Mouse (Mus musculus) urinary bladder, postnatal 36 days (tissue): ENCODE measurements around the gene Glmp.
"Not testable (repeated sequence)": the region's sequence is repeated elsewhere in the genome, so short reads cannot be mapped to it uniquely, and the experiment has no call there.

ENCODE experiments used
- DNase-seq, 2 experiments: peaks; one replicate each; pipeline ENCODE4 v3.0.0; 2022; ENCODE audit warnings: low spot score in 2 of 2, mixed read lengths in 1 of 2

The Glmp gene

GRCm38 (mm10) chr3:88336058-88337013, 11.5 kb downstream of the Glmp start, which contains the start of the genes Tmem79 and Smg5:
Gene Tmem79 (minus strand): TSS chr3:88336148.
Gene Smg5 (plus strand): TSS chr3:88336260.
- DNase-seq, result peak; percentile 95 to 96

DNA sequence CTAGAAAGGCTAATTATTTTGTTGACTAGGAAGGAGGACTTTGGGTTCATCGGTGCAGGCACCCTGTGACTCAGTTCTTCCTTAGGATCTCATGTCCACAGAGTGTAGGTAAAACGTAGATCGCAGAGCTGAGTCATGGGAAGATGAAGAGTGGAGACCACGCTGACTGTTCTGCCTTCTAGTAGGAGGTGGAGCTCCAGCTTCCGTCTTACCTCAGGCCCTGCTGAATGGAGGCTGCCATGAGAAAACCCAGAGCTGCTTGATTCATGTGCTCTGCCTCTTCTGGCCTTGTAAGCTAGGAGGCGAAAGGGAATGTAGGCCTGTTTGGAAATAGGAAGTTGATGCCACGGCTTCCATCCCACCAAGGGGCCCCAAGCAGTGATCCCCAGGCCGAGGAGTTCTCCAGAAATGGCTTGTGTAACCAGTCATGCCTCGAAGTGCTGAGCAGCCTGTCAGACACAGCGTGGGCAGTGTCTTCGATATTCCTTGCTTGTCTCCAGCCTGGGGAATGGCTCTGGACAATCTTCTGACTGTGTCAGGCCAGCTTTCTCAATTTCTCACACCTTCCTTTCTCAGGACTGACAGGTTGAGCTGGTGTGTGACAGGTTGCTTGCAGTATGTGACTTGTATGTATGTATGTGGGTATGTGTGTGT, 12.7 kb downstream of the Glmp start:
- DNase-seq, result no peak

- DNase-seq, result no peak
Measured at GRCm38 (mm10) chr3:88338316-88338715, 13.5 kb downstream of the Glmp start.

- DNase-seq, result no peak
Measured at GRCm38 (mm10) chr3:88339006-88339405, 14.2 kb downstream of the Glmp start.

- no peak for DNase-seq
Measured at GRCm38 (mm10) chr3:88350732-88351131, 25.9 kb downstream of the Glmp start.

GRCm38 (mm10) chr3:88352907-88353306, 28.1 kb downstream of the Glmp start:
- no peak for DNase-seq

DNA sequence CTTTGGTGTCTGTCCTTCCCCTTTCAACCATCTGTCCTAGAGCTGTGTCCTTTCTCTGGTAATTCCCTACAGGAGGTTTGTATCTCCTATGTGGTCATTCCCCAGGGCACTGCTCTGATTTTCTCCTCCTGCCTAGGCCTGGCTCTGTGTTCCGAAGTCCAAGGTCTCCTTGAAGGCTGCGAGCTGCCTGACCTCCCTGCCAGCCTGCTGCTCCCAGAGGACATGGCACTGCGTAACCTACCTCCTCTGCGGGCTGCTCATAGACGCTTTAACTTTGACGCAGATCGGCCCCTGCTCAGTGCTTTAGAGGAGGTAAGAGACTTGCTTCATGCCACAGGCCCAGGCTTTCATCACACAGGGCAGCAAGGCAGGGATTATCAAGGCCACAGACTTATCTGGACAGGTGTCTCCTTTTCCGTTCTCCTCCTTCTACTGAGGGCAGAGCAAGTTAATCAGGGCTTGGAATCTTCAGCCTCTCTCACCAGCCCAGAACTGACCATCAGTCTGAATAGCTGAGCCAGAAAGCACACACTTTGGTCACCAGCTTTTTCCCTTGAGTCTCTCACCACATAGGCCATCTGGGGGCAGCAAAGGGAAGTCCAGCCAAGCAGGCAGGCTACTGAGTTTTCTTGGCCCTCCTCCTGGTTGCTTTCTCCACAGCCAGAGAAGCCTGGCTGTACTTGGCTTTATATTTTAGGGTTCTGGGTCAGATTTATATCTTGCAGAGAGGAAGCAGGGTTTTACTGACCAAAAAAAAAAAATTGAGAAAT, 29.8 kb downstream of the Glmp start:
- DNase-seq, result peak in 1 of 2 experiments; percentile 31

DNA sequence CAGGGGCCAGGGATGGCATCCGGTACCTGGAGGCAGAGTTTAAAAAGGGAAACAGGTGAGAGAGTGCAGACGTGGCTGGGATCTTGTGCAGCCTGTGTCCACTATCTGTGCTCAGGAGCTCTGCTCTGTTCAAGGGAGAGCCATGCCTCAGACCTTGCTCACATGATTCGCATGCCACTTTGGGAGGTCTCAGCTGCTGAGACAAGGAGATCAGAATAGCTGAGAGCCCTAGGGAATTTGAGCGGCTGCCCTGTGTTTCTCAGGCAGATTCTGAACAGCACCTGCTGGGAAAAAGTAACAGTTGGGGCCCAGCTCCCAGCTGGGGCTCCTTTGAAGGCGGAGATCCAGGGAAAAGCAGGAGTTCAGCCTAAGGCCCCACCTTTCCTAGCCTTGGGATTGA, 34.8 kb downstream of the Glmp start:
- DNase-seq, result no peak

- no peak for DNase-seq
Measured at GRCm38 (mm10) chr3:88359989-88360388, 35.2 kb downstream of the Glmp start.

- DNase-seq, result no peak
Measured at GRCm38 (mm10) chr3:88361096-88361495, 36.3 kb downstream of the Glmp start.

GRCm38 (mm10) chr3:88361612-88362313, 36.9 kb downstream of the Glmp start:
- DNase-seq, result no peak

- DNase-seq, result no peak
Measured at GRCm38 (mm10) chr3:88363700-88364099, 38.9 kb downstream of the Glmp start.

- DNase-seq, result peak; percentile 65 to 80
Measured at GRCm38 (mm10) chr3:88364337-88364736, 39.5 kb downstream of the Glmp start, which contains the start of gene Paqr6. Gene Paqr6 (plus strand): TSS chr3:88364584.

GRCm38 (mm10) chr3:88365705-88366361, 41.0 kb downstream of the Glmp start:
- DNase-seq, result no peak

- peak; percentile 48 to 61 for DNase-seq
Measured at GRCm38 (mm10) chr3:88366830-88367428, 42.1 kb downstream of the Glmp start.

DNA sequence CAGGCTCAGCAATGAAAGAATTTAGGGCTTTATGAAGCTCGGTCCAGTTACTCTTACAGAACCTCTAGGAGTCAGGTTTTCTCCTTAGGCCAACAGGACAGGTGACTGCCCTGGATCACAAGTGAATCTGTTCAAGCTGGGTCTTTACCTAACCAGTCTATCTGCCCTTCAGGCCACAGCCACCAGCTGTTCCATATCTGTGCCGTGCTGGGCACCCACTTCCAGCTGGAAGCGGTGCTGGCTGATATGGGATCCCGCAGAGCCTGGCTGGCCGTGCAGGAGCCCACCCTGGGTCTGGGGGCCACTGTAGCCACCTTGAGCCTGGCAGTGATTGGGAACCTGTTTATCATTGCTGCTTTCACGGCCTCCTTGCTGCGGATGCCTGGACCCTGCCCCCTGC, 42.7 kb downstream of the Glmp start:
- not testable (repeated sequence) for DNase-seq

DNA sequence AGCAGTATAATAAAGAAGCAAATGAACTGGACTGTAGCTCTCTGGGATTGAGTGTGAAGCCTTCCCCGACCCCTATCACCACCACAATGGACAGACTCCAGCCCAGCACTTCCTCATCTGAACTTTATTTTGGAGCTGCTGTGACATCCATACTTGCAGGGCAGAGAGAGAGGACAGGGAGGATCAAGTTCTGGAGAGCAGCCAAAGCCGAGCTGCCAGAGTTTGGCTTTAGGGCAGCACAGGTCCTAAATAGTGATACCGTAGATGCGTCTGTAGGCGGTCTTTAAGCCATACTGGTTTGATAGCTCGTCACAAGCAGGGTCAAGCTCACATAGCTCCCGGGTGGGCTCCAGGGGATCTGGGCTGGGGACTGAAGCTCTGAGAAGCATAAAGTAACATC, 43.7 kb downstream of the Glmp start:
- not testable (repeated sequence) for DNase-seq

DNA sequence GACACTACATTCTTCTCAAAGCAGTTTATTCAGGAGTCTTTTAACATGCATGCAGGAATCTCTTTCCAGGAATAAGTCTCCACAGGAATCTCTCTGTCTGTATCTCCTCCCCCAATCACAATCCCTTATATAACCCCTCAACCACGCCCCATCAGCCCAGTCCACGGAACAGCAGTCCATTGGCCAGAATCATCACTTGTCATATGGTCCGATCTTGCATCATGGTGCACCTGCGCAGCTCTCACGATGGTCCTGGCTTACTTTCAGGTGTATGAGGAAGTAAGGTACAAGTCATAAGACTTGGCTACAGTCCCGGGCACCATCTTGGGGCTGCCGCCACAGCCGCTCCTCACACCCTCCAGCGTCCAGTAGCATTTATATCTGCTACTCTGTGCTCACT, 47.8 kb downstream of the Glmp start, which contains the start of gene Bglap3:
TSS of gene Bglap3 (minus strand) at position 101 of the 400 bp plus-strand sequence.
- not testable (repeated sequence) for DNase-seq

GRCm38 (mm10) chr3:88375750-88376626, 51.2 kb downstream of the Glmp start:
- DNase-seq, result not testable (repeated sequence)
